Comparison of ENCODE assay signal across 8 mouse cellular contexts in genomic region chr11:79252881-79253541, GRCm38 (mm10). TPM values are rescaled to one million over a fixed set of nuclear protein-coding genes. Genes with fewer than 3 reads are reported as not detected.
DNase-seq lines count a peak whose midpoint lies in the region; ATAC-seq lines count a peak whose summit lies in the region.

No protein-coding gene starts in this region.

- peak; percentile 30 for DNase-seq in thymus, postnatal 0 days (ENCODE audit: low spot score)
- DNase-seq in thymus, postnatal 10 days (ENCODE audit: low spot score in 2 of 2) = no peak
- peak; percentile 27 for DNase-seq in c-Kit-negative CD71-positive TER-119-positive erythroid progenitor cells, embryonic 14.5 days (ENCODE audit: low read depth, low spot score)
- no peak for DNase-seq in liver, embryonic 11.5 days (ENCODE audit: low spot score)
- peak; percentile 32 to 44 for DNase-seq in natural killer cell, adult 2 months (ENCODE audit: low spot score in 2 of 2)
- no peak for DNase-seq in urinary bladder, adult 18-20 months (ENCODE audit: low spot score in 2 of 2)
- no peak for DNase-seq in cerebellum, adult 11-12 months

- H3K9me3 ChIP-seq in heart, embryonic 12.5 days (replicated peaks) = no peaks in the 10 kb centered on the region
- no peaks in the 10 kb centered on the region for H3K9me3 ChIP-seq in liver, embryonic 11.5 days (ENCODE audit: control insufficient read depth, low read length)

- H3K27ac ChIP-seq in heart, embryonic 12.5 days (ENCODE audit: poor library complexity, severe bottlenecking) = peak overlapping the region; percentile 99
- no peak overlapping the region for H3K27ac ChIP-seq in liver, embryonic 11.5 days (ENCODE audit: low read depth, low read length)

- WGBS in heart, embryonic 12.5 days = 17% methylated on average over 6 of the region's 6 CpGs
- WGBS in liver, embryonic 11.5 days = 21% methylated on average over 6 of the region's 6 CpGs

- no peaks in the 10 kb centered on the region for H3K27me3 ChIP-seq in heart, embryonic 12.5 days (replicated peaks)
- H3K27me3 ChIP-seq in liver, embryonic 11.5 days (replicated peaks; ENCODE audit: control insufficient read depth, insufficient read depth, low read length) = no peaks in the 10 kb centered on the region

- peak overlapping the region; percentile 93 for H3K4me3 ChIP-seq in heart, embryonic 12.5 days
- peak overlapping the region; percentile 93 for H3K4me3 ChIP-seq in liver, embryonic 11.5 days (ENCODE audit: low read depth, low read length)

- H3K4me1 ChIP-seq in heart, embryonic 12.5 days (replicated peaks) = peaks cover 20% of the 10 kb centered on the region
- peaks cover 4% of the 10 kb centered on the region for H3K4me1 ChIP-seq in liver, embryonic 11.5 days (replicated peaks; ENCODE audit: control insufficient read depth, insufficient read depth, low read length)

- H3K36me3 ChIP-seq in heart, embryonic 12.5 days = peaks cover 30% of the 10 kb centered on the region
- H3K36me3 ChIP-seq in liver, embryonic 11.5 days (ENCODE audit: control insufficient read depth, insufficient read depth, low read length) = peaks cover 9% of the 10 kb centered on the region; the same call in 1 of the 2 replicates

- peak overlapping the region; percentile 96 for H3K9ac ChIP-seq in heart, embryonic 12.5 days
- peak overlapping the region; percentile 95 for H3K9ac ChIP-seq in liver, embryonic 11.5 days (ENCODE audit: low read depth, low read length)

- ATAC-seq in heart, embryonic 12.5 days (ENCODE audit: insufficient number of reproducible peaks, low FRiP score) = no peak
- ATAC-seq in liver, embryonic 11.5 days (replicated peaks; ENCODE audit: low FRiP score) = no peak

- peak overlapping the region; percentile 80 for H3K4me2 ChIP-seq in heart, embryonic 12.5 days
- H3K4me2 ChIP-seq in liver, embryonic 11.5 days = peak overlapping the region; percentile 97

RNA-seq across cellular contexts. Expression of gene Wsb1, which starts 1.5 kb away (rescaled TPM):
- 116 and 122 TPM in 2 replicates for polyA plus RNA-seq in thymus, postnatal 0 days (2015; fragmentation: Nextera tagmentation; extraction: Ambion mirVana)
- 222 and 233 TPM in 2 replicates for polyA plus RNA-seq in heart, embryonic 12.5 days (2016; fragmentation: Nextera tagmentation; extraction: Ambion mirVana)
- polyA plus RNA-seq in liver, embryonic 11.5 days (2014; fragmentation: Nextera tagmentation; extraction: Ambion mirVana) = 114 and 123 TPM in 2 replicates

RNA-seq across cellular contexts. Expression of gene Gm9964, which starts 43.7 kb away (rescaled TPM):
- polyA plus RNA-seq in thymus, postnatal 0 days (2015; fragmentation: Nextera tagmentation; extraction: Ambion mirVana) = 0.20 TPM in 1 of 2 replicates, not detected in the other
- polyA plus RNA-seq in heart, embryonic 12.5 days (2016; fragmentation: Nextera tagmentation; extraction: Ambion mirVana) = not detected in 2 replicates
- not detected in 2 replicates for polyA plus RNA-seq in liver, embryonic 11.5 days (2014; fragmentation: Nextera tagmentation; extraction: Ambion mirVana)

Comparison
In these comparisons a context has a peak if more than half of its experiments do, and no peak if none do; other contexts are left out.
1. DNase-seq: peak in thymus, postnatal 0 days (single experiment), c-Kit-negative CD71-positive TER-119-positive erythroid progenitor cells, embryonic 14.5 days (single experiment) and natural killer cell, adult 2 months (2 of 2); none in thymus, postnatal 10 days (0 of 2), liver, embryonic 11.5 days (single experiment), urinary bladder, adult 18-20 months (0 of 2) and cerebellum, adult 11-12 months (single experiment).